Mouse (Mus musculus) heart, postnatal 25 days (tissue): ENCODE measurements around the gene Bcar1. TPM values are rescaled to one million over a fixed set of nuclear protein-coding genes. Genes with fewer than 3 reads are reported as not detected.

Experiments used
- DNase-seq: peaks from one replicate; pipeline ENCODE4 v3.0.0; 2022; ENCODE audit warnings: low spot score
- intact Hi-C: fragments of 180-260 bp; cut with DNase I; formaldehyde crosslinking; loops from one replicate; pipeline ENCODE4 v1.15.1; 2025
- microRNA-seq: library from miRNA; unstranded; fragments of <30 nt; microRNA quantifications from one replicate; pipeline ENCODE4 v1.2.0, GENCODE M21; 2022
- total RNA-seq, 2 experiments: library from RNA; stranded (reverse); gene quantifications; 2 replicates each; pipeline ENCODE4 v1.2.3; 2021

The Bcar1 gene
- total RNA-seq, 2 experiments from 2014 or later, result 18.7 to 20.7 TPM

DNA sequence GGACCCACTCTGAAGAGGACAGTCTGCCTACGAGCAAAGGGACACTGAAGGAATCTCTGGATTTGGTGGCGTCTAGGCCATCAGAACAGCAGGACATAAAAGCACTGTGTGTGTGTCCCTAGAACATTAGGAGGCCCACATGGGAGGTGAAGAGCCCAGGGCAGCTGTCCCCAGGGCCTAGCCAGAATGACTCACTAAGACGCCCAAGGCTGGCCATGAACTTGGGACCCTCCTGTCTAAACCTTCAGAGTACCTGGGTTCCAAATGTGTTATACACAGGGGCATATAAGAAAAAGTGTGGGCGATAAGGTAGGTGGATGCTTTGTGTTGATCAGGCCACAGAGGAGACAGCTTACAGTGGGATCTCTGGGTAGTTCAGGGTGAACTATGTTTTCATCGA lies 42.9 kb downstream of the Bcar1 start:
- no peak for DNase-seq
- intact Hi-C loops, result no loop called here

DNA sequence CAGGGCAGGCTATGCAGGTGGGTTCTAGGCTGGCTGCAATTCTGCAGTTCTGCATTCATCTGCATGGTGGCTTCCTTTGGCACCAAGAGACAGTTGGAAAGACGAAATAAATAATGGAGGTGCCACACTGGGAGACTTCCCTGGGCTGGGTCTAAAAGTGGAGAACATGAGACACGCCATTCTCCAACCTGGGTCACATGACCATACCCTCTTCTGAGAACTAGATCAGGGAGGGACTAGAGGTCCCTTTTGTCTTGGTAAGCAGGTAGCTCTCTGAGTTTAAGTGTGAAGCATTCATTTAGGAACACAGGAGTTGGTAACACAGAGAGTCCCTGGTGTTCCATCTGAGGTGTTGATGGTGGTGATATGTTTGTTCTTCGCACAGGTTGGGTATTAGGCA lies 43.4 kb downstream of the Bcar1 start:
- DNase-seq, result no peak
- intact Hi-C loops, result no loop called here

DNA sequence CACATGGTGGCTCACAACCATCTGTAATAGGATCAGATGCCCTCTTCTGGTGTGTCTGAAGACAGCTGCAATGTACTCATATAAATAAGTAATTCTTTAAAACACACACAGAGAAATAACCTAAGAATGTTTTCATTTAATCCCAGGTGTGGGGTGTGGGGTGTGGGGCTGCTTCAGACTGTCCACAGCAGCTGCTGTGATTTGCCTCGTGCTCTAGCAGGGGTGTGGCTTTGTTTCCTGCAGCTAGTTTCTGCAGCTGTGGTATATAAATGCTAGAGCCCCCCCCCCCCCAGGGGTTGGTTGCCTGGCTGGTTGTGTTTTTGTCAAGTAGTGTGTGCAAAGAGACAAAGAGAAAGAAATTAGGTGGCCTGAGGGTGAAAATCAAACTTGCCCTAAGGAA lies 44.6 kb downstream of the Bcar1 start:
- intact Hi-C loops, result no loop called here

DNA sequence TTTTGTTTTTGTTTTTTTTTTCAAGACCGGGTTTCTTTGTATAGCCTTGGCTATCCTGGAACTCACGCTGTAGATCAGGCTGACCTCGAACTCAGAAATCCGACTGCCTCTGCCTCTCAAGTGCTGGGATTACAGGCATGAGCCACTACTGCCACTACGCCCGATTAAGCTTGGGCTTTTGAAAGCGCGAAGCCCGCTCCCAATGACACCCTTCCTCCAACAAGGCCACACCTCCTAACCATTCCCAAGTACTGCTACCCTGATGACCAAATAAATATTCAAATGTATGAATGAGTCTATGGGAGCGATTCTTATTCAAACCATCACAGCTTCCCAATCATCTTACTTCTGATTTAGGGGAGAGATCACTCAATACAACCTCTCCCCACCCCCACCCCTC lies 46.0 kb downstream of the Bcar1 start:
- intact Hi-C loops, result no loop called here

More for the DNA sequence above, 44.6 kb downstream of the Bcar1 start:
- no peak for DNase-seq

DNA sequence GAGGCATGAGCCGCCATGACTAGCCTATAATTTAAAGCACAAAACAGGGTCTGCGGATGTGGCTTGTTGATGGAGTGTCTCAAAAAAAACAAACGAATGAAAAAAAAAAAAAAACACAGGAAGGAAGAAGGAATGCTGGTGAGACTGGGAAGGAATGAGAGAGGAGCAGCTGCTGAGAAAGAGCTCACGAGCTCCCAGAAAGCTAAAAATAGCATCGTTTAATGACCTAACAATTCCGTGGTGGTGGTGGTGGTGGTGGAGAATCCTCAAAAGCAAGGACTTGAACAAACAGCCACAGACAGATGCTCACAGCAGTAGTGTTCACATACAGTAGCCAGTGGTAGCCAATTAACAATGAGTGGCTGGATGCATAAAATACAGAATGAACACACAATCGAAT lies 48.2 kb downstream of the Bcar1 start:
- DNase-seq, result no peak
- intact Hi-C loops, result no loop called here

More for the DNA sequence above, 46.0 kb downstream of the Bcar1 start:
- DNase-seq, result no peak

DNA sequence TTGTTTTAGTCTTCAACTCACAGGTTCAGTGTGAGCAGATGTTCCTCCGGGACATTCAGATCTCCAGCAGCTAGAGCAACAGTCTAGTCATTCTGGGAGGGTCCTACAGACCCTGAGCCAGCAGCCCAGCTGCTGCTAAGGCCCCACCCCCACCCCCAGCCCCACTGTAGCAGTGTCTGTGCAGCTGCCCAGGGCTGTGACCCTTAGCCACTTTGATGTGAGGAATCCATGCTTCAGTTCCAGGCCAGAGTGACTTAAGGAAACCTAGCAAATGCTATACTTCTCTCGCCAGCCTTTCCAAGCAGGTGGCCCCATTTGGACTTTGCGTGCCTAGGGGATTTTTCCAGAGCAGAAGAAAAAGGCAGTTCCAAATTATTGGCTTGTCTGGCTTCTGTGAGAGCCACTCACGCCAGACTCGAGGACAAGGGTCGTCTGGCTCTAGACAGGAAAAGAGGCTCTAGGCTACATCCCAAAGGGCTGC lies 50.3 kb downstream of the Bcar1 start:
- DNase-seq, result no peak
- intact Hi-C loops, result no loop called here

DNA sequence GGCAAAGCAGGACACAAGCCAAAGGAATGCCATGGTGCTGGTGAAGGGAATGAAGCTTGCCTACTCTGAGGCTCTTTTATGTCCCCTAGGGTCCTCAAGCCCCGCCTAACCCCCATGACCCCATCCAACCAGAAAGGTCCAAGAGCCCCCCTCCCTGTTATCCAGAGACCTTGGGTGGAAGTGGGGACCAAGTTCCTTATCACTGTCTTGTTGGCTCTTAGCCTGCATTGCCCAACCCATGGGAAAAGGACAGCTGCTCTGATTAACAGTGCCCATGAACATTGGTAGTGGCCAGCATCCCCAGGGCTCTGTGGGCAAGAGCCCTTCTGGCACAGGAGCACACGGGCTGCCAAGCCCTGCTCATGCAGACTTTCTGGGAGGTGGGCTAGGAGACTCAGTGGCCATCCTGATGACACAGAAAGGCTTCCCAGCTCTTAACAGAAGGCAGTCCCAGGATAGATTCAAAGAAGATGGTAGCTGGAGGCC lies 52.6 kb downstream of the Bcar1 start, which contains the start of gene Ctrb1:
Gene Ctrb1 (minus strand): TSS at position 51 of the 486 bp plus-strand sequence.
- no peak for DNase-seq

DNA sequence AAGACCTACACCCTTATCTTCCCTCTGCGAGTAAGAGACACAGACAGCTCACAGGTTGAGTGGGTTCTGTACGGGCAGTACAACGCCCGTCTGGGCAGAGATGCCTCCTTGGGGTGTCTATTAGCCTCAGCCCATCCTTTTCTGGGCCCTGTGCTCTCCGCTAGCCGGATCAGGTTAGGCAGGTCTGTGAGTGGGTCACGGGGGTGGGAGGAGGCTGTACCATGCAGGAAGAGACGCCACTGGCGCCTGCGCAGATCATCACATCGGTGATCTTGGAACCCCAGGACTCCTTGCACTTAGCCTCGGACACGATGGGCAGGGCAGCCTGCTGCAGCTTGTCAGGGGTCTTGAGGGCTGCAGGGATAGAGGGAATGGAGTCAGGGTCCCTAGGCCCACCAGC lies 56.7 kb downstream of the Bcar1 start:
- intact Hi-C loops, result no loop called here
- DNase-seq, result no peak

More for the DNA sequence above, 52.6 kb downstream of the Bcar1 start, which contains the start of gene Ctrb1:
- intact Hi-C loops, result no loop called here

DNA sequence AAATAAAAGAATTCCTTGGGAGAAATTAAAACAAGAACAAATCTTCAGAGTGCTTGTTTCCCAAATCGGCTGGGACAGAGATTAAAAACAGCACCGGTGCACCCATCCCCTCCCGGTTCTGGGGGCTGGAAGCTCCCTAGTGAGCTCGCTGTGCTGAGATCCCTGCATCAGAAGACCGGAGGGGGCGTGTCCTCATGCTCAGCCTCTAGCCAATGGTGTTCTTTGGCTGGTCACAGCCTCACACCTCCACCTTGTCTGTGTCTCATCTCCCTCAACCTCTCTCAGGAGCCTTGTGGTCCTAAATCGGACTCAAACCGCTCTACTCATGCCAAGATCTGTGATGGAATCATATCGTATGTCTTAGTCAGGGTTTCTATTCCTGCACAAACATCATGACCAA lies 61.1 kb downstream of the Bcar1 start:
- no peak for DNase-seq
- intact Hi-C loops, result no loop called here

DNA sequence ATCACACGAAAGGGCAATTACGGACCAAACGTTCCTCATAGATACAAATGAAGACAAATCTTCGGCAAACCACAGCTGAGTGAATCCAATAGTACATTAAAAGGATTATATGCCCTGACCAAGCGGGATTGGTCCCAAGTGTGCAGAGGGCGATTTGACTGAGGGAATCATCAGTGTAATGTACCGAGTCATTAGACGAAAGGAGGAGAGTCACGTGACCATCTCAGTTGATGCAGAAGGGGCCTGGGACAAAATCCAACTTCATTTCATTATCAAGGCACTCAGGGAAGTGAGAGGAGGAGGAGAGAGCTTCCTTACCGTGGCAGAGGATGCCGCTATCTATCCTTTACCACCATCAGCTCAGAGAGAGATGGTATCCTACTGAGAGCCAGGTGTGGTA lies 62.5 kb downstream of the Bcar1 start:
- intact Hi-C loops, result no loop called here
- DNase-seq, result no peak

DNA sequence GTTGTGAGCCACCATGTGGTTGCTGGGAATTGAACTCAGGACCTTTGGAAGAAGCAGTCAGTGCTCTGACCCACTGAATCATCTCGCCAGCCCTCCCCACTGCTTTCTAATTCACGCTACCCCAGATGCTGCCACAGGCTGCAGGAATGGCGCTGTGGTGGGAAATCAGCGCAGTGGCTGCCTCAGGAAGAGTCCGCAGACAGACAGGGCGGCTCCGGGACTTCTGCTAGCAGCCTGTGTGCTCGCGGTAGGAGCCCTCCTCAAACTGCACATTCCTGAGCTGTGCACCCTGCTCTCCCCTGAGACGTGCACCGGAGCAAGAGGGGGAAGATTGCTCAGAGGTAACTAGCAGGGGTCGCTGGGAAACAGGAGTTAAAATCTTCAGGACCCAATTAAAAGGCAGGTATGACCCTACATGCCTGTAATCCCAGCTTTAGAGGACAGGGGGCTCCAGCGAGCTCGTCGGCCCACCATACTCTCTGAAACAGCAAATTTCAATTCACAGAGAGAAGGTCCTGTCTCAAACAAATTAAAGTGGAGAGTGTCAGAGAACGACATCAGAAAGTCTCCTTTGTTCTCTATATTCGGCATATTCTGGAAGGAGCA lies 63.1 kb downstream of the Bcar1 start:
- no peak for DNase-seq
- intact Hi-C loops, result no loop called here

DNA sequence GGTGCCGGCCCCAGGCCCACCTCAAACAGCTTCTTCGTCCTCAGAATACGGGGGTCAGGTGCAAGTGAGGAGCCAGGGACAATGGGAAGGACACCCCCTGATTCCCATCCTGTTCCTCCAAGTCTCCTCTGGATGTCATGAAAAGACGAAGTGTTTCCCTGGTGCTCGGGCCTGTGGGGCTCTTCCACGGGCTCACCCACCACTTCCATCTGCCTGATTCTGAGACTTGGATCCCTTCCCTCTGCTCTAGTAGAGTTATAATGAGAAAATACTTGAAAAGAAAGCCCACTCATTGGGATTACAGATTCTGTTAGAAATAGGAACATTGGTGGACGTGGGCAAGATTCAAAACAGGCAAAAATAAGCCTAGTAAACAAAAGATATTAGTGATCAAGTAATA lies 64.8 kb downstream of the Bcar1 start:
- intact Hi-C loops, result loop anchor here (2.0 to 10.0 kb wide), 2 partner anchors 156 to 236 kb away; partner anchors contain the start of gene Chst5

DNA sequence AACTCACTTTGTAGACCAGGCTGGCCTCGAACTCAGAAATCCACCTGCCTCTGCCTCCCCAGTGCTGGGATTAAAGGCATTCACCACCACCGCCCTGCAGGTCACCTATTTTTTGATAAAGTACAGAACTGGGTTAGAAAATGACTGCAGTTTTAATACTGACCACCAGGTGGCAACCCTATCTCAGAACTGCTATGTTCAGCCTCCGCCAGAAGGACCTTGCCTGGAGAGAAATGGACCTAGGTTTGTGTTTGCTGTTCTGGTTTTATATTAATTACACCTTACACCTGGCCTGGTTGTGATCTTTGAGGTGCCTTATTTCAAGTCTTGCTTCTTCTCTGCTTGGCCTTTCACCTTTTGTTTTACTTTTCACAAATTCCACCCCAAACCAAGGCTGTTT lies 65.5 kb downstream of the Bcar1 start:
- no peak for DNase-seq
- intact Hi-C loops, result loop anchor here (2.0 to 10.0 kb wide), 2 partner anchors 157 to 237 kb away; partner anchors contain the start of gene Chst5

More for the DNA sequence above, 64.8 kb downstream of the Bcar1 start:
- no peak for DNase-seq

DNA sequence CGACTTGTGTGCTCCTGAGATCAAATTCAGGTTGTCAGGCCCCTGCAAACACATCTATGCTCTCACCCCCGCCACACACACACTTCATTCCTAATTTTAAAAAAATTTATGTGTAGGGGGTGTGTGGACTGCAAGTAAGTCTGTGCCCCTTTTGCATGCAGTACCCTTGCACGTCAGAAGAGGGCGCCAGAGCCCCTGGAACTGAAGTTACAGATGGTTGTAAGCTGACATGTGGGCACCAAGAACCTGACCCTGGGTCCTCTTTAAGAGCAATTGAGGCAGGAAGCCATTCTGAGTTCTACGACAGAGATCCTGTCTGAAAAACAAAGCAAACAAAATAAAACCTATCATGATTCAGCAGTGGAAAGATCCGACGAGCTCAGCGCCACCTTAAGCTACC lies 67.4 kb downstream of the Bcar1 start:
- DNase-seq, result no peak
- intact Hi-C loops, result loop anchor here (10.0 kb wide), 1 partner anchor 239 kb away; the partner anchor contains the start of gene Chst5

DNA sequence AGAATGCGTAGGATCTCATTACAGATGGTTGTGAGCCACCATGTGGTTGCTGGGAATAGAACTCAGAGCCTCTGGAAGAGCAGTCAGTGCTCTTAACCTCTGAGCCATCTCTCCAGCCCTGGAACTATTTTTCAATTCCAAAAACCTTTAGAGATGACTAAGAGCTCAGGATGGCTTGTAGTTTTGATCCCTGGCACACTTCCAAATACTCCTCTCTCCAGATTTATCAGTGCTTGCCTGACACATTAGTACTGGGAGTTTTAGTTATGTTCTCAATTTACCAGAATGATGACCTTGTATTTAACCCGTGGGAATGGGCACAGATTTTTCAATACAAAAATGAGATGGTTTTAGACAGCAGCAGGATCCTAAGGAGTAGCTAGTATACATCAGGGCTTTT lies 76.9 kb downstream of the Bcar1 start:
- intact Hi-C loops, result no loop called here
- no peak for DNase-seq

DNA sequence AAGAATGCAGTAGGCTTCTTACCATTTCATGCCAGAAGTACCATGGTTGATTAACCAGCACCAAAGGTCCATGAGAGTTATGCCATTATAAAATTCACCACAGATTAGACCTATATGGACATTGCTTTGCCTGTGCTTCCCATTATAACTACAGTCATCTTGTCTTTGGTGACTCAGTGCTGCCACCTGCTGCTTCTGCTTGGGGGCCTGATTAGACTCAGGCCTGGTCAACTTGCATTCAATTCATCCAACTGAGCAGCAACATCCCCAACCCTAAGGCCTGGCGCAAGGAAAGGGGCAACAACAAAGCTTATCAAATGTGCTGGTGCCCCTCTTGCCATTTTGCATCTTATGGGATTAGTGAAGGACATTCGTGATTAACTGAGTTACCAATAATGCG lies 81.1 kb downstream of the Bcar1 start:
- intact Hi-C loops, result loop anchor here (1.0 to 5.0 kb wide), 3 partner anchors 35 to 319 kb away; no protein-coding TSS in a partner anchor

More for the DNA sequence above, 81.1 kb downstream of the Bcar1 start:
- DNase-seq, result no peak

Small RNA genes within 50 kb of the gene (microRNA-seq; reads per million reads assigned to microRNA genes)
- not detected for gene Mir7076

Other genes with a start within 250 kb of the Bcar1 start
- 1 to 10 TPM; 6.3 to 7.4 TPM for gene Wdr59, start 221.7 kb downstream of the Bcar1 start, total RNA-seq
- 10 to 100 TPM; 57.0 to 59.8 TPM for gene Znrf1, start 207.7 kb downstream of the Bcar1 start, total RNA-seq
- gene Ldhd, start 113.4 kb downstream of the Bcar1 start, total RNA-seq, result 10 to 100 TPM; 25.1 to 28.1 TPM
- 1 to 10 TPM; 7.4 to 7.5 TPM for gene Zfp1, start 100.4 kb downstream of the Bcar1 start, total RNA-seq
- not detected for gene Ctrb1, start 52.8 kb downstream of the Bcar1 start, total RNA-seq
- 10 to 100 TPM; 30.9 to 35.7 TPM for gene Cfdp1, start 110.5 kb upstream of the Bcar1 start, total RNA-seq
- 1 to 10 TPM; 2.9 to 3.1 TPM for gene Tmem170, start 132.9 kb upstream of the Bcar1 start, total RNA-seq
- not detected for gene Chst5, start 166.6 kb upstream of the Bcar1 start, total RNA-seq
- gene Tmem231, start 190.1 kb upstream of the Bcar1 start, total RNA-seq, result 1 to 10 TPM; 1.5 to 2.1 TPM
- 100 to 1,000 TPM; 123 to 129 TPM for gene Gabarapl2, start 196.9 kb upstream of the Bcar1 start, total RNA-seq
- 1 to 10 TPM; 1.5 to 2.4 TPM for gene Adat1, start 248.5 kb upstream of the Bcar1 start, total RNA-seq